Mouse (Mus musculus) hindbrain, embryonic 10.5 days (tissue): Measurements from ENCODE around the gene Pamr1. TPM values are rescaled to one million over a fixed set of nuclear protein-coding genes. Genes with fewer than 3 reads are reported as not detected.

ENCODE experiments used
- DNase-seq: peaks from one replicate; pipeline ENCODE4 v3.0.0-alpha.2; 2017; ENCODE audit warnings: low spot score
- H3K27ac ChIP-seq: fragments of 300-500 bp; sonication (generic); 2 replicates; pipeline ENCODE4 v1.5.1; 2016; ENCODE audit warnings: mild to moderate bottlenecking, moderate library complexity
- H3K27me3 ChIP-seq: fragments of 300-500 bp; sonication (generic); 2 replicates; pipeline ENCODE4 v1.6.1; 2016; ENCODE audit warnings: mild to moderate bottlenecking; ENCODE audit not compliant: poor library complexity, insufficient read depth, severe bottlenecking
- H3K36me3 ChIP-seq: fragments of 300-500 bp; sonication (generic); 2 replicates; pipeline ENCODE4 v1.6.1; 2016; ENCODE audit warnings: mild to moderate bottlenecking, moderate library complexity
- H3K4me1 ChIP-seq: fragments of 300-500 bp; sonication (generic); replicated peaks from 2 replicates; pipeline ENCODE4 v1.6.1; 2016; ENCODE audit warnings: mild to moderate bottlenecking
- H3K4me3 ChIP-seq: fragments of 300-500 bp; sonication (generic); 2 replicates; pipeline ENCODE4 v1.5.1; 2016; ENCODE audit warnings: mild to moderate bottlenecking, moderate library complexity
- H3K9me3 ChIP-seq: fragments of 300-500 bp; sonication (generic); 2 replicates; pipeline ENCODE4 v1.6.1; 2016; ENCODE audit warnings: mild to moderate bottlenecking, moderate library complexity
- WGBS: fragments of 180-500 bp; shearing (Covaris S2); methylation state at CpG from one replicate; pipeline ENCODE4 v1.1.7; 2016; 5-methylcytosine and 5-hydroxymethylcytosine counted together
- polyA plus RNA-seq: library from polyadenylated mRNA; unstranded; fragments of >200 nt; fragmentation: Nextera tagmentation; extraction: Ambion mirVana; gene quantifications from 2 replicates; pipeline ENCODE4 v1.2.1, GENCODE M21; 2016

Pamr1 gene
- polyA plus RNA-seq, 1 experiment from 2014 or later, result 0.68 TPM

- no peaks in the 10 kb centered on the region for H3K9me3 ChIP-seq
- no peaks in the 10 kb centered on the region for H3K36me3 ChIP-seq
- 38% methylated on average over 8 of the region's 8 CpGs for WGBS
- H3K27me3 ChIP-seq, result peaks cover 37% of the 10 kb centered on the region
- peak; percentile 12 for DNase-seq
- H3K4me3 ChIP-seq, result no peak overlapping the region
- H3K27ac ChIP-seq, result no peak overlapping the region
- H3K4me1 ChIP-seq, result peaks cover 43% of the 10 kb centered on the region
Observed at GRCm38 (mm10) chr2:102655966-102656725, 106.3 kb downstream of the Pamr1 start.

- Histone ChIP-seq H3K4me3 (peak overlapping the region; percentile 79), H3K9me3 (no peaks in the 10 kb centered on the region), H3K27ac (peak overlapping the region; percentile 93), H3K4me1 (peaks cover 57% of the 10 kb centered on the region), H3K27me3 (peaks cover 37% of the 10 kb centered on the region), H3K36me3 (no peaks in the 10 kb centered on the region)
- whole genome bisulfite sequencing, result 6% methylated on average over 7 of the region's 7 CpGs
- peak; percentile 46 for DNase-seq
Observed at GRCm38 (mm10) chr2:102657726-102658125, 107.9 kb downstream of the Pamr1 start.

- Histone ChIP-seq H3K4me3 (peak within 1 kb of the TSS; percentile 79), H3K4me1 (peaks cover 62% of the 10 kb centered on the region), H3K9me3 (no peaks in the 10 kb centered on the region), H3K36me3 (no peaks in the 10 kb centered on the region), H3K27ac (peak within 1 kb of the TSS; percentile 93), H3K27me3 (peaks cover 37% of the 10 kb centered on the region)
- WGBS, result under 1% methylated on average over 20 of the region's 20 CpGs
- DNase-seq, result peak; percentile 56
Observed at GRCm38 (mm10) chr2:102658163-102658660, 108.4 kb downstream of the Pamr1 start, which contains the start of gene Slc1a2. Gene Slc1a2, plus strand, starts transcription at chr2:102658659.

GRCm38 (mm10) chr2:102658661-102659520 lies 109.1 kb downstream of the Pamr1 start:
- Histone ChIP-seq H3K36me3 (no peaks in the 10 kb centered on the region), H3K4me1 (peaks cover 69% of the 10 kb centered on the region), H3K9me3 (no peaks in the 10 kb centered on the region), H3K4me3 (peak overlapping the region; percentile 79), H3K27ac (peak overlapping the region; percentile 93), H3K27me3 (peaks cover 37% of the 10 kb centered on the region)
- WGBS, result under 1% methylated on average over 80 of the region's 80 CpGs
- DNase-seq, result peak; percentile 70

GRCm38 (mm10) chr2:102659521-102659830 lies 109.7 kb downstream of the Pamr1 start:
- no peaks in the 10 kb centered on the region for H3K36me3 ChIP-seq
- peak; percentile 66 for DNase-seq
- under 1% methylated on average over 10 of the region's 10 CpGs for WGBS
- no peaks in the 10 kb centered on the region for H3K9me3 ChIP-seq
- peaks cover 37% of the 10 kb centered on the region for H3K27me3 ChIP-seq
- peaks cover 75% of the 10 kb centered on the region for H3K4me1 ChIP-seq
- peak overlapping the region; percentile 79 for H3K4me3 ChIP-seq
- H3K27ac ChIP-seq, result peak overlapping the region; percentile 93

- H3K4me3 ChIP-seq, result 0 out of 2 replicates have a peak overlapping the region, but pooled peaks have one; percentile 11
- peaks cover 71% of the 10 kb centered on the region for H3K4me1 ChIP-seq
Observed at GRCm38 (mm10) chr2:102661052-102661451, 111.2 kb downstream of the Pamr1 start.

GRCm38 (mm10) chr2:102662911-102663310 lies 113.1 kb downstream of the Pamr1 start:
- no peaks in the 10 kb centered on the region for H3K36me3 ChIP-seq
- H3K27ac ChIP-seq, result peak overlapping the region; percentile 80
- no peaks in the 10 kb centered on the region for H3K9me3 ChIP-seq
- 63% methylated on average over 9 of the region's 9 CpGs for WGBS
- peak overlapping the region; percentile 26; the same call in 1 of the 2 replicates for H3K4me3 ChIP-seq
- H3K27me3 ChIP-seq, result peaks cover 27% of the 10 kb centered on the region
- DNase-seq, result no peak
- H3K4me1 ChIP-seq, result peaks cover 53% of the 10 kb centered on the region

More at GRCm38 (mm10) chr2:102661052-102661451, 111.2 kb downstream of the Pamr1 start:
- H3K9me3 ChIP-seq, result no peaks in the 10 kb centered on the region
- no peaks in the 10 kb centered on the region for H3K36me3 ChIP-seq
- H3K27ac ChIP-seq, result no peak overlapping the region
- WGBS, result 60% methylated on average over 2 of the region's 2 CpGs
- H3K27me3 ChIP-seq, result peaks cover 37% of the 10 kb centered on the region
- no peak for DNase-seq

- H3K4me1 ChIP-seq, result peaks cover 49% of the 10 kb centered on the region
- peak overlapping the region; percentile 26; the same call in 1 of the 2 replicates for H3K4me3 ChIP-seq
- DNase-seq, result peak; percentile 24
Observed at GRCm38 (mm10) chr2:102663339-102663738, 113.5 kb downstream of the Pamr1 start.

GRCm38 (mm10) chr2:102663865-102664264 lies 114.1 kb downstream of the Pamr1 start:
- DNase-seq, result peak; percentile 24
- Histone ChIP-seq H3K27me3 (peaks cover 22% of the 10 kb centered on the region), H3K4me3 (no peak overlapping the region), H3K4me1 (peaks cover 48% of the 10 kb centered on the region), H3K9me3 (no peaks in the 10 kb centered on the region), H3K27ac (peak overlapping the region; percentile 67; the same call in 1 of the 2 replicates), H3K36me3 (no peaks in the 10 kb centered on the region)
- WGBS, result 51% methylated on average over 3 of the region's 3 CpGs

More at GRCm38 (mm10) chr2:102663339-102663738, 113.5 kb downstream of the Pamr1 start:
- Histone ChIP-seq H3K36me3 (no peaks in the 10 kb centered on the region), H3K27me3 (peaks cover 23% of the 10 kb centered on the region), H3K27ac (peak overlapping the region; percentile 80), H3K9me3 (no peaks in the 10 kb centered on the region)
- 23% methylated on average over 6 of the region's 6 CpGs for WGBS

- Histone ChIP-seq H3K4me1 (peaks cover 16% of the 10 kb centered on the region), H3K27ac (no peak overlapping the region), H3K27me3 (no peaks in the 10 kb centered on the region), H3K36me3 (no peaks in the 10 kb centered on the region), H3K9me3 (no peaks in the 10 kb centered on the region), H3K4me3 (no peak overlapping the region)
- DNase-seq, result no peak
- 87% methylated on average over 6 of the region's 6 CpGs for WGBS
Observed at GRCm38 (mm10) chr2:102667981-102668380, 118.2 kb downstream of the Pamr1 start.

GRCm38 (mm10) chr2:102669580-102669979 lies 119.8 kb downstream of the Pamr1 start:
- Histone ChIP-seq H3K9me3 (no peaks in the 10 kb centered on the region), H3K27ac (no peak overlapping the region), H3K4me3 (no peak overlapping the region), H3K27me3 (no peaks in the 10 kb centered on the region), H3K36me3 (no peaks in the 10 kb centered on the region), H3K4me1 (peaks cover under 1% of the 10 kb centered on the region; the same call in 1 of the 2 replicates)
- no peak for DNase-seq
- WGBS, result 65% methylated on average over 6 of the region's 6 CpGs

GRCm38 (mm10) chr2:102674582-102674981 lies 124.8 kb downstream of the Pamr1 start:
- no peak for DNase-seq
- H3K4me1 ChIP-seq, result no peaks in the 10 kb centered on the region
- no peak overlapping the region for H3K27ac ChIP-seq
- H3K4me3 ChIP-seq, result no peak overlapping the region
- whole genome bisulfite sequencing, result 64% methylated on average over 2 of the region's 2 CpGs
- no peaks in the 10 kb centered on the region for H3K36me3 ChIP-seq
- no peaks in the 10 kb centered on the region for H3K9me3 ChIP-seq
- H3K27me3 ChIP-seq, result no peaks in the 10 kb centered on the region
